Mouse (Mus musculus) heart, postnatal 0 days (tissue): ENCODE measurements around the gene Vwa3b. TPM values are rescaled to one million over a fixed set of nuclear protein-coding genes. Genes with fewer than 3 reads are reported as not detected.

Source experiments
- ATAC-seq: fragments of 200-750 bp; cut with Nextera tagmentation; 2 replicates; pipeline ENCODE4 v1.8.0; 2017; ENCODE audit warnings: low read depth, moderate number of reproducible peaks, moderate library complexity; ENCODE audit not compliant: insufficient read depth
- DNase-seq: peaks from one replicate; pipeline ENCODE4 v3.0.0-alpha.2; 2016; ENCODE audit warnings: low spot score
- H3K27ac ChIP-seq: fragments of 300-500 bp; sonication (generic); 2 replicates; pipeline ENCODE4 v1.5.1; 2014; ENCODE audit warnings: low read depth, mild to moderate bottlenecking
- H3K27me3 ChIP-seq: fragments of 300-500 bp; sonication (generic); 2 replicates; pipeline ENCODE4 v1.6.1; 2014; ENCODE audit warnings: low read length, mixed read lengths; ENCODE audit not compliant: control insufficient read depth, insufficient read depth
- H3K36me3 ChIP-seq: fragments of 300-500 bp; sonication (generic); replicated peaks from 2 replicates; pipeline ENCODE4 v1.6.1; 2014; ENCODE audit warnings: low read length, mixed read lengths; ENCODE audit not compliant: control insufficient read depth, insufficient read depth
- H3K4me1 ChIP-seq: fragments of 300-500 bp; sonication (generic); 2 replicates; pipeline ENCODE4 v1.6.1; 2014; ENCODE audit warnings: antibody characterized with exemption; ENCODE audit not compliant: control insufficient read depth, insufficient read depth
- H3K4me2 ChIP-seq: fragments of 300-500 bp; sonication (generic); 2 replicates; pipeline ENCODE4 v1.6.1; 2014; ENCODE audit warnings: low read depth, mild to moderate bottlenecking, low read length, moderate library complexity
- H3K4me3 ChIP-seq: fragments of 300-500 bp; sonication (generic); 2 replicates; pipeline ENCODE4 v1.5.1; 2014; ENCODE audit warnings: low read depth, low read length
- H3K9ac ChIP-seq: fragments of 300-500 bp; sonication (generic); replicated peaks from 2 replicates; pipeline ENCODE4 v1.6.1; 2014; ENCODE audit warnings: low read depth, low read length, mixed read lengths
- H3K9me3 ChIP-seq: fragments of 300-500 bp; sonication (generic); replicated peaks from 2 replicates; pipeline ENCODE4 v1.6.1; 2016; ENCODE audit warnings: low read length; ENCODE audit not compliant: control insufficient read depth
- CTCF ChIP-seq: IDR thresholded peaks from 2 replicates; pipeline ENCODE4 v1.5.1; 2016; ENCODE audit warnings: antibody characterized with exemption, control low read depth, low read depth
- EP300 ChIP-seq: IDR thresholded peaks from 2 replicates; pipeline ENCODE4 v1.6.1; 2016; ENCODE audit warnings: antibody characterized with exemption, low read depth
- WGBS: fragments of 180-500 bp; shearing (Covaris S2); extraction: QIAGEN DNeasy Blood & Tissue Kit; methylation state at CpG from one replicate; pipeline ENCODE4 v1.1.7; 2014; 5-methylcytosine and 5-hydroxymethylcytosine counted together
- polyA plus RNA-seq: library from polyadenylated mRNA; unstranded; fragments of >200 nt; fragmentation: Nextera tagmentation; extraction: Ambion mirVana; gene quantifications from 2 replicates; pipeline ENCODE4 v1.2.1, GENCODE M21; 2015
- total RNA-seq: library from RNA; depleted of rRNA; stranded (reverse); fragments of >200 nt; gene quantifications from 2 replicates; pipeline ENCODE4 v1.2.3, GENCODE M21; 2014; ENCODE audit warnings: low replicate concordance

The Vwa3b gene
- total and polyA plus RNA-seq, 2 experiments from 2014 or later: 0.26 TPM; not detected in 1

- 72% methylated on average over 6 of the region's 6 CpGs for WGBS
- H3K36me3 ChIP-seq: no peaks in the 10 kb centered on the region
- TF ChIP-seq CTCF (no peak), EP300 (no peak)
Measured at GRCm38 (mm10) chr1:37026866-37027265, 470 bp downstream of the Vwa3b start.

GRCm38 (mm10) chr1:37028439-37029153 lies 2.2 kb downstream of the Vwa3b start:
- Histone ChIP-seq H3K9ac (0 out of 2 replicates have a peak overlapping the region, but pooled peaks have one; percentile 12), H3K4me1 (0 out of 2 replicates have a peak, but pooled peaks cover 11% of the 10 kb centered on the region), H3K9me3 (no peaks in the 10 kb centered on the region), H3K27ac (no peak overlapping the region), H3K36me3 (no peaks in the 10 kb centered on the region), H3K27me3 (no peaks in the 10 kb centered on the region; the same call in 1 of the 2 replicates), H3K4me2 (peak overlapping the region; percentile 61), H3K4me3 (peak overlapping the region; percentile 39)
- no peak for TF ChIP-seq EP300
- TF ChIP-seq CTCF: no peak
- ATAC-seq (no peak), DNase-seq (no peak)
- 8% methylated on average over 18 of the region's 18 CpGs for WGBS

More at GRCm38 (mm10) chr1:37026866-37027265, 470 bp downstream of the Vwa3b start:
- Histone ChIP-seq H3K9me3 (no peaks in the 10 kb centered on the region), H3K27ac (no peak overlapping the region), H3K9ac (no peak overlapping the region), H3K4me1 (0 out of 2 replicates have a peak, but pooled peaks cover 11% of the 10 kb centered on the region), H3K4me2 (no peak overlapping the region), H3K27me3 (no peaks in the 10 kb centered on the region; the same call in 1 of the 2 replicates), H3K4me3 (no peak overlapping the region)
- no peak for ATAC-seq
- DNase-seq: no peak

GRCm38 (mm10) chr1:37029154-37029907 lies 2.9 kb downstream of the Vwa3b start:
- H3K9me3 ChIP-seq: no peaks in the 10 kb centered on the region
- H3K4me2 ChIP-seq: peak overlapping the region; percentile 61
- no peaks in the 10 kb centered on the region for H3K36me3 ChIP-seq
- H3K27ac ChIP-seq: peak overlapping the region; percentile 43
- 0 out of 2 replicates have a peak overlapping the region, but pooled peaks have one; percentile 12 for H3K9ac ChIP-seq
- peak; percentile 43 for DNase-seq
- ATAC-seq: peak; percentile 85
- no peaks in the 10 kb centered on the region; the same call in 1 of the 2 replicates for H3K27me3 ChIP-seq
- H3K4me3 ChIP-seq: peak overlapping the region; percentile 39
- no peak for TF ChIP-seq EP300
- TF ChIP-seq CTCF: no peak
- H3K4me1 ChIP-seq: 0 out of 2 replicates have a peak, but pooled peaks cover 11% of the 10 kb centered on the region
- 3% methylated on average over 26 of the region's 26 CpGs for WGBS

- ATAC-seq: no peak; the same call in 1 of the 2 replicates
- Histone ChIP-seq H3K4me1 (0 out of 2 replicates have a peak, but pooled peaks cover 11% of the 10 kb centered on the region), H3K4me3 (peak overlapping the region; percentile 39; the same call in 1 of the 2 replicates), H3K27me3 (no peaks in the 10 kb centered on the region; the same call in 1 of the 2 replicates), H3K36me3 (no peaks in the 10 kb centered on the region), H3K27ac (peak overlapping the region; percentile 43; the same call in 1 of the 2 replicates), H3K9me3 (no peaks in the 10 kb centered on the region), H3K9ac (no peak overlapping the region), H3K4me2 (peak overlapping the region; percentile 61)
- TF ChIP-seq EP300 (no peak), CTCF (no peak)
- 43% methylated on average over 5 of the region's 5 CpGs for WGBS
- no peak for DNase-seq
Measured at GRCm38 (mm10) chr1:37029942-37030341, 3.5 kb downstream of the Vwa3b start.

GRCm38 (mm10) chr1:37030693-37031092 lies 4.3 kb downstream of the Vwa3b start:
- H3K4me2 ChIP-seq: no peak overlapping the region
- WGBS: 61% methylated on average over 2 of the region's 2 CpGs

More at GRCm38 (mm10) chr1:37030693-37031092, 4.3 kb downstream of the Vwa3b start:
- H3K9me3 ChIP-seq: no peaks in the 10 kb centered on the region
- ATAC-seq: no peak
- 0 out of 2 replicates have a peak, but pooled peaks cover 11% of the 10 kb centered on the region for H3K4me1 ChIP-seq
- TF ChIP-seq CTCF (no peak), EP300 (no peak)
- no peaks in the 10 kb centered on the region for H3K36me3 ChIP-seq
- no peak overlapping the region; the same call in 1 of the 2 replicates for H3K27ac ChIP-seq
- DNase-seq: no peak
- H3K9ac ChIP-seq: no peak overlapping the region
- H3K27me3 ChIP-seq: no peaks in the 10 kb centered on the region; the same call in 1 of the 2 replicates
- no peak overlapping the region for H3K4me3 ChIP-seq
